Mouse (Mus musculus) frontal cortex, postnatal 10 days (tissue): ENCODE measurements around the gene Rusc1.

ENCODE experiments used
- DNase-seq, 2 experiments: peaks; one replicate each; pipeline ENCODE4 v3.0.0; 2022; ENCODE audit warnings: low spot score in 2 of 2, mixed read lengths in 1 of 2

The Rusc1 gene

DNA sequence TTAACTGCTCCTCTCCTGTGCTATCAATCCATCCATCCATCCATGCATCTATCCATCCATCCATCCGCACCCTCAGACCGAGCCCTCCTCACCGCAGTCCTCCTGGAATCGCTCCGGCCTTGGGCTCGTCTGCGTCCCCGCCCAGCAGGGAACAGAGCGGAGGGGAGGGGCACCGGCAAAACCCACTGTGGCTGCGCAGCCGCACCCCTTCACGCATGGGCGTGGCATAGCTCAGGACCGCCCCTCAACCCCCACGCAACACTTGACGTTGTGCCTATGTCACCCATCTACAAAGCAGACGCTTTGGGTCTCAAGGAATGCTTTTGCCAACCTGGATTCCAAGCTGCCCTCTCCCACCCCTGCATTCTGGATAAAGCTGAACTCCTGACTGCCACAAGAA, at the start of gene Rusc1:
Gene Rusc1, minus strand, starts transcription at position 137 of the 400 bp plus-strand sequence.
- DNase-seq, result peak; percentile 89 to 92

GRCm38 (mm10) chr3:89136365-89136764, 43.3 kb upstream of the Rusc1 start:
- no peak for DNase-seq

- no peak for DNase-seq
Measured at GRCm38 (mm10) chr3:89135958-89136357, 42.8 kb upstream of the Rusc1 start, which contains the start of gene Pklr. TSS of gene Pklr (plus strand) at chr3:89136142.

- DNase-seq, result no peak
Measured at GRCm38 (mm10) chr3:89133752-89134151, 40.6 kb upstream of the Rusc1 start.

- DNase-seq, result no peak
Measured at GRCm38 (mm10) chr3:89133063-89133450, 39.9 kb upstream of the Rusc1 start.

DNA sequence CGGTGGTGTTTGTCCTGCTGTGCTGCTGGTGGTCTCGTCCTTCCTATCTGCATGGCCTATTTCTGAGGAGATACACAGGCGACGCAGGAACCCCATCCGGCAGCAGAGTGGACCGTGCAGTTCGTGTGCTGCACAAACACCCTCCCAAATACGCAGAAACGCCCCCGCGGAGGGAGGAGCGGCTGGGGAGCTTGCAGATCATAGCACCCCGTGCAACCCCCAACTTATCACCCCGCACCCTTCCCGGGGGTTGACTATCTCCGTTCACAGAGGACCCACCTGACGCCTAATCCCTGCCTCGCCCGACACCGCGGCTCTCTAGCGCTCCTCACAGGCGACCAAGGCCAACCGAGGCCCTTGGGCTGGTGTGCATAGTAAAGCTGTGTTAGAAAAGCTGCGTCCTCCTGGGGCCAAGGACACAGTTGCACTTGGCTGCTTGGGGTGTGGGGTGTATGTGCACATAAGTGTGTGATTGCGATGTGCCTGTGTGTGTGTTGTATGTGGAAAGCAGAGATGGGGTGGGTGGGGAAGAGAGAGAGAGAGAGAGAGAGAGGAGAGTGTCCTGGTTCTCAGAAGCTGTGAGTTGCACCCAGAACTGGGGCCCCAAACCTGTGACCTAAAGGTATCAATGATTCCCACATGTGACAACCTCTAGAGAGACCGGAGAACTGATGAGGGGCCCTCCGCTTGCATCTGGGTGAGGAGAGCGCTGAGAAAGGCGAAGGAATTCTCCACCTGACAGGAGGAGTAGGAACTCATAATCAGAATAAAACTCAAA, 39.4 kb upstream of the Rusc1 start:
- DNase-seq, result peak; percentile 21 to 32

DNA sequence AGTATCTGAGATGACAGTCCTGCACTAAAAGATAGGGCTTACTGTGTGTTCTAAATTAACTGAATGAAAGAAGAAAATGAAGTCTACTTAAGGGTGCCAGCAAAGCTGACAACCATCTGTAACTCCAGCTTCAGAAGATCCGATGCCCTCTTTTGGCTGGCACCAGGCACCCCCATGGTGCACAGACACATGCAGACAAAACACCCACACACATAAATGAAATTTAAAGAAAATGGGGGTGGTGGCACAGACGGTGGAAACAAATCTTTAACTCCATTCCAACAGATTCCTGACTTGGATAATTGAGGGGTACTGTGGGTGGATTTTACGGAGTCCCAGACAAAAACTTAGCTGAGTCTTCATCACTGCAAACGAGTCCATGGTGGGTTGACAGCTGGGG, 38.7 kb upstream of the Rusc1 start:
- peak in 1 of 2 experiments; percentile 70 for DNase-seq

GRCm38 (mm10) chr3:89129908-89130307, 36.8 kb upstream of the Rusc1 start:
- no peak for DNase-seq

DNA sequence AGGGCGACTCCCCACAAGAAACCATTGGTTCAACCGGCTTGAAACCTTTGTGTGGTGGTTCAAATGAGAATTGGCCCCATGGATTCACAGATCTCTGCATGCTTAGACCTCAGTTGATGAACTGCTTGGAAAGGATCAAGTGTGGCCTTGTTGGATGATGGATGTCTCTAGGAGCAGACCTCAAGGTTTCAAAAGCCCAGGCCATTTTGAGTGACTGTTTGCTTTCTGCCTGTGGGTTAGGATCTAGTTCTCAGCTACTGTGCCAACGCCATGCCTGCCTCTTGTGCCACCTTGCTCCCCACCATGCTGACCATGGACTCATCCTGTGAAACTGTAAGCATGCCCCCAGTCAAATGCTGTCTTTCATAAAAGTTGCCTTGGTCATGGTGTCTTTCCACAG, 32.9 kb upstream of the Rusc1 start:
- DNase-seq, result no peak

DNA sequence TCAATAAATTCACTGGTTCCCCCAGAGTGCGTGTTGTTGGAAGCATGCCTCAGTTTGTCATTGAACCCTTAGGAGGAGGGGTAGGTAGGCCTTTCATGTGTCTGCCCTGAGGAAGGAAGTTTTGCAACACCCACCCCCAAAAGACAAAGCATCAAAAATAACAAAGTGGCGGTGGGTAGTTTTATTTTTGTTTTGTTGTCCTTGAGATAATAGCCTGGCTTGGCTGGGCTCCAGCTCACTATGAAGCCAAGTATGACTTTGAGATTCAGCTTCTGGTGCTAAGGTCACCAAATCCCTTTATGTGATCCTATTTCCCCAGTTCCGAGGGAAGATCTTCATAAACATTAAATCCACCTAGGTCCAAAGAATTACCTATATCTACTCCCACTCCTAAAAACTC, 31.1 kb upstream of the Rusc1 start:
- DNase-seq, result no peak

GRCm38 (mm10) chr3:89123313-89123712, 30.2 kb upstream of the Rusc1 start:
- DNase-seq, result no peak

- no peak for DNase-seq
Measured at GRCm38 (mm10) chr3:89115522-89115921, 22.4 kb upstream of the Rusc1 start.

- no peak for DNase-seq
Measured at GRCm38 (mm10) chr3:89113058-89113457, 19.9 kb upstream of the Rusc1 start.

GRCm38 (mm10) chr3:89108146-89108545, 15.0 kb upstream of the Rusc1 start:
- DNase-seq, result no peak

DNA sequence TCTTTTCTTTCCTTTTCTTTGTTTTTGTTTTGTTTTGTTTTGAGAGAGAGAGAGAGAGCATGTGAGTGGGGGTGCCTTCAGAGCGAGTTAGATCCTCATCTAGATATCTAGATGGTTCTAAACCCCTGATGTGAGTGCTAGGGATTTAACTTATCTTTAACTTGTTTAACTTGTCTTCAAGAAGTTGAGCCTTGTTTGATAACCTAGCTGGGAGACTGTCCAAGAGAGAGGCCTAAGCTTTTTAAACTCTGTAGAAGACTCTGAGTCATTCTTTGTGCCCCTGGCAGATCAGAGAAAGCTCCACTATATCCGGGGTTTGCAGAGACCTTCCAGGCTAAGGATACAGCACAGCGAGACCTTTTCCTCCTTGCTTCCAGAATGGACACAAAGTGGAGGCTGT, 14.4 kb upstream of the Rusc1 start:
- no peak for DNase-seq

- DNase-seq, result no peak
Measured at GRCm38 (mm10) chr3:89106881-89107280, 13.8 kb upstream of the Rusc1 start.

- no peak for DNase-seq
Measured at GRCm38 (mm10) chr3:89103291-89103595, 10.1 kb upstream of the Rusc1 start.

DNA sequence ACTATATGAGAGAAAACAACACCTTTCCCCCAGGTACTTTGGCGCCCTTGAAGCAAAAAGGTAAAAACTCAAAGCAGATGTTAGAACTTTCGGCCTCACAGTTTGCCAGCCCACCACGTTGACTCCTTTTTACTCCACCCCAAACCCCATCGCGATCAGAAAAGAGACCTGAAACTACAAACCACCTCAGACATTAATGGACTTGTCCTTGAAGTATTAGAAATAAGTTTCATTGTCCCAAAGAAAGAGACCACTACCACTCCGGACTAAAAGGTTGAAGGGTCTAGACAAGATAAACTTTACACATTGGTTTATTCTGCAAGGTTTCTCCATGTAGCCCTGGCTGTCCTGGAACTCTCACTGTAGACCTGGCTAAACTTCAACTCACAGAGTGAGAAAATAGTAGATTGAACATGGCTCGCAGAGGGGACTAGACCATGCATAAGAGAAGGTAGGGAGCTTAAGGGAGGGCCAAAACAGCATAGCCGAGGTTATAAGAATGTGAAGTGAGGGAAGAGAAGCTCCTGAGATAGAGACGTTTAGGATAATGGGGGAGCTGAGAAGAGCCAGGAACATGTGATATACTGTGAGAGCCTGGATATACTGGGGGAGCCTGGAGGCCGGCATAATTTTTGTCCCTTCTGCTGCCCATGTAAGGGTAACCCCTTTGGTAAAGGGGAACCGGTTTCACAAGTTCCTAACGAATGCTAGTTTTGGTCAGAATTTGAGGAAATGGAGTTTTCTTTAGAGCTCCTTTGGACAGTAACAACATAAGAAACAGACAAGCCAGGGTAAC, 9.6 kb upstream of the Rusc1 start:
- DNase-seq, result no peak

GRCm38 (mm10) chr3:89101812-89102494, 8.8 kb upstream of the Rusc1 start, which contains the start of gene Fdps:
TSS of gene Fdps (minus strand) at chr3:89101959.
- DNase-seq, result peak; percentile 96 to 98

GRCm38 (mm10) chr3:89101459-89101811, 8.3 kb upstream of the Rusc1 start:
- DNase-seq, result peak in 1 of 2 experiments; percentile 47

DNA sequence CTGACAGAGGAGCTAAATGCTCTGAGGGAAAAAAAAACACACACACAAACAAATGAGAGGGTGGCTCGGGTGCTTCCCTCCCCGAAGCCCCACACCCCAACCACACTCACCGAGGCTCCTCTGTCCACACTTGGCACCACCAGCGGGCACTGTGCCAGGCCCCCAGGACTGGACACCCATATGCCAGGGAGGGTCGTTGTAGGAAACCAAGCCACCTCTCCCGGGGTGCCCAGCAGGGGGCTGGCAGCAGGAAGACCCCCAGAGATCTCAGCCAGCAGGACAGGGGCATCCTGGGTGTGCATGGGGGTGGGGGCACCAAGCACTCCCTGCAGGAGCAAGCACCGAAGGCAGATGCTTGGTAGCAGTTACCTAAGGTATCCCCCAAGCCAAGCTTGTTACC, 7.7 kb upstream of the Rusc1 start, which contains the start of gene Gm43738:
Gene Gm43738, minus strand, starts transcription at position 289 of the 400 bp plus-strand sequence.
- DNase-seq, result peak in 1 of 2 experiments; percentile 54

- no peak for DNase-seq
Measured at GRCm38 (mm10) chr3:89094021-89094420, 910 bp upstream of the Rusc1 start.
